Mouse (Mus musculus): ENCODE data around the gene Mcm7. TPM values are rescaled to one million over a fixed set of nuclear protein-coding genes. Genes with fewer than 3 reads are reported as not detected.

Gene Mcm7
- polyA plus RNA-seq, 1 experiment from 2014 or later, result 139 TPM

- peak overlapping the region; percentile 91 for H3K9ac ChIP-seq (ENCODE audit: low read depth, low read length)
- no peaks in the 10 kb centered on the region for H3K27me3 ChIP-seq (ENCODE audit: control insufficient read depth, insufficient read depth, low read length)
- peaks cover 3% of the 10 kb centered on the region; the same call in 1 of the 2 replicates for H3K36me3 ChIP-seq (ENCODE audit: control insufficient read depth, insufficient read depth, low read length)
- ATAC-seq (replicated peaks; ENCODE audit: insufficient number of reproducible peaks, low FRiP score, low TSS enrichment), result peak; percentile 53; the same call in 1 of the 2 replicates
- H3K4me1 ChIP-seq (ENCODE audit: control insufficient read depth, insufficient read depth, low read length), result no peaks in the 10 kb centered on the region
- peak overlapping the region; percentile 73 for H3K4me3 ChIP-seq (ENCODE audit: low read depth, low read length)
- WGBS (ENCODE audit: insufficient replicate concordance), result 2% methylated on average over 29 of the region's 29 CpGs
- H3K27ac ChIP-seq (ENCODE audit: low read depth, low read length), result peak overlapping the region; percentile 79
- no peaks in the 10 kb centered on the region for H3K9me3 ChIP-seq (replicated peaks; ENCODE audit: control insufficient read depth, low read length)
- peak overlapping the region; percentile 91 for H3K4me2 ChIP-seq
Observed at GRCm38 (mm10) chr5:138194755-138195345, 22.6 kb upstream of the Mcm7 start.

- Histone ChIP-seq H3K4me2 (peak within 1 kb of the TSS; percentile 91), H3K36me3 (ENCODE audit: control insufficient read depth, insufficient read depth, low read length) (peaks cover 3% of the 10 kb centered on the region; the same call in 1 of the 2 replicates), H3K4me1 (ENCODE audit: control insufficient read depth, insufficient read depth, low read length) (no peaks in the 10 kb centered on the region), H3K27me3 (ENCODE audit: control insufficient read depth, insufficient read depth, low read length) (no peaks in the 10 kb centered on the region), H3K4me3 (ENCODE audit: low read depth, low read length) (peak within 1 kb of the TSS; percentile 73), H3K9ac (ENCODE audit: low read depth, low read length) (peak within 1 kb of the TSS; percentile 91), H3K9me3 (replicated peaks; ENCODE audit: control insufficient read depth, low read length) (no peaks in the 10 kb centered on the region), H3K27ac (ENCODE audit: low read depth, low read length) (peak within 1 kb of the TSS; percentile 79)
- ATAC-seq (replicated peaks; ENCODE audit: insufficient number of reproducible peaks, low FRiP score, low TSS enrichment), result peak; percentile 82
- WGBS (ENCODE audit: insufficient replicate concordance), result 8% methylated on average over 51 of the region's 54 CpGs
Observed at GRCm38 (mm10) chr5:138193771-138194727, 21.8 kb upstream of the Mcm7 start, which contains the start of gene Mblac1. Gene Mblac1, plus strand, starts transcription at chr5:138194314.

GRCm38 (mm10) chr5:138187661-138188306 is 15.6 kb upstream of the Mcm7 start:
- peak overlapping the region; percentile 83 for H3K4me3 ChIP-seq (ENCODE audit: low read depth, low read length)

GRCm38 (mm10) chr5:138186950-138187638 is 14.9 kb upstream of the Mcm7 start, which contains the start of the genes Taf6 and Cnpy4:
Gene Taf6, minus strand, starts transcription at chr5:138187451.
Gene Cnpy4, plus strand, starts transcription at chr5:138187485.
- Histone ChIP-seq H3K9ac (ENCODE audit: low read depth, low read length) (peak within 1 kb of the TSS; percentile 92), H3K9me3 (replicated peaks; ENCODE audit: control insufficient read depth, low read length) (no peaks in the 10 kb centered on the region), H3K4me1 (ENCODE audit: control insufficient read depth, insufficient read depth, low read length) (peaks cover 7% of the 10 kb centered on the region), H3K27ac (ENCODE audit: low read depth, low read length) (peak within 1 kb of the TSS; percentile 73), H3K36me3 (ENCODE audit: control insufficient read depth, insufficient read depth, low read length) (peaks cover 15% of the 10 kb centered on the region), H3K4me2 (peak within 1 kb of the TSS; percentile 84), H3K4me3 (ENCODE audit: low read depth, low read length) (peak within 1 kb of the TSS; percentile 83), H3K27me3 (ENCODE audit: control insufficient read depth, insufficient read depth, low read length) (no peaks in the 10 kb centered on the region)
- 0% methylated on average over 31 of the region's 31 CpGs for WGBS (ENCODE audit: insufficient replicate concordance)
- ATAC-seq (replicated peaks; ENCODE audit: insufficient number of reproducible peaks, low FRiP score, low TSS enrichment), result peak; percentile 77

More at GRCm38 (mm10) chr5:138187661-138188306, 15.6 kb upstream of the Mcm7 start:
- Histone ChIP-seq H3K36me3 (ENCODE audit: control insufficient read depth, insufficient read depth, low read length) (peaks cover 11% of the 10 kb centered on the region), H3K27me3 (ENCODE audit: control insufficient read depth, insufficient read depth, low read length) (no peaks in the 10 kb centered on the region), H3K4me1 (ENCODE audit: control insufficient read depth, insufficient read depth, low read length) (peaks cover 7% of the 10 kb centered on the region), H3K27ac (ENCODE audit: low read depth, low read length) (peak overlapping the region; percentile 73), H3K9ac (ENCODE audit: low read depth, low read length) (peak overlapping the region; percentile 92), H3K9me3 (replicated peaks; ENCODE audit: control insufficient read depth, low read length) (no peaks in the 10 kb centered on the region), H3K4me2 (peak overlapping the region; percentile 84)
- ATAC-seq (replicated peaks; ENCODE audit: insufficient number of reproducible peaks, low FRiP score, low TSS enrichment), result peak; percentile 80
- WGBS (ENCODE audit: insufficient replicate concordance), result 0% methylated on average over 10 of the region's 10 CpGs

GRCm38 (mm10) chr5:138173217-138173616 is 995 bp upstream of the Mcm7 start:
- no peak for ATAC-seq (replicated peaks; ENCODE audit: insufficient number of reproducible peaks, low FRiP score, low TSS enrichment)
- Histone ChIP-seq H3K4me1 (ENCODE audit: control insufficient read depth, insufficient read depth, low read length) (peaks cover 9% of the 10 kb centered on the region), H3K9ac (ENCODE audit: low read depth, low read length) (no peak overlapping the region), H3K36me3 (ENCODE audit: control insufficient read depth, insufficient read depth, low read length) (peaks cover 35% of the 10 kb centered on the region), H3K27me3 (ENCODE audit: control insufficient read depth, insufficient read depth, low read length) (no peaks in the 10 kb centered on the region), H3K9me3 (replicated peaks; ENCODE audit: control insufficient read depth, low read length) (no peaks in the 10 kb centered on the region), H3K27ac (ENCODE audit: low read depth, low read length) (no peak overlapping the region), H3K4me3 (ENCODE audit: low read depth, low read length) (no peak overlapping the region), H3K4me2 (peak overlapping the region; percentile 93)
- 85% methylated on average over 3 of the region's 3 CpGs for WGBS (ENCODE audit: insufficient replicate concordance)

- no peaks in the 10 kb centered on the region for H3K9me3 ChIP-seq (replicated peaks; ENCODE audit: control insufficient read depth, low read length)
- peaks cover 9% of the 10 kb centered on the region for H3K4me1 ChIP-seq (ENCODE audit: control insufficient read depth, insufficient read depth, low read length)
- peak overlapping the region; percentile 89 for H3K4me3 ChIP-seq (ENCODE audit: low read depth, low read length)
- under 1% methylated on average over 47 of the region's 47 CpGs for WGBS (ENCODE audit: insufficient replicate concordance)
- H3K27me3 ChIP-seq (ENCODE audit: control insufficient read depth, insufficient read depth, low read length), result no peaks in the 10 kb centered on the region
- peak overlapping the region; percentile 93 for H3K4me2 ChIP-seq
- H3K36me3 ChIP-seq (ENCODE audit: control insufficient read depth, insufficient read depth, low read length), result peaks cover 38% of the 10 kb centered on the region
- H3K9ac ChIP-seq (ENCODE audit: low read depth, low read length), result peak overlapping the region; percentile 96
- peak overlapping the region; percentile 99 for H3K27ac ChIP-seq (ENCODE audit: low read depth, low read length)
- peak; percentile 89 for ATAC-seq (replicated peaks; ENCODE audit: insufficient number of reproducible peaks, low FRiP score, low TSS enrichment)
Observed at GRCm38 (mm10) chr5:138170936-138171561, 1.2 kb downstream of the Mcm7 start.

- peaks cover 39% of the 10 kb centered on the region for H3K36me3 ChIP-seq (ENCODE audit: control insufficient read depth, insufficient read depth, low read length)
- H3K4me2 ChIP-seq, result no peak overlapping the region
- H3K4me1 ChIP-seq (ENCODE audit: control insufficient read depth, insufficient read depth, low read length), result peaks cover 10% of the 10 kb centered on the region
- no peaks in the 10 kb centered on the region for H3K27me3 ChIP-seq (ENCODE audit: control insufficient read depth, insufficient read depth, low read length)
- no peak overlapping the region for H3K9ac ChIP-seq (ENCODE audit: low read depth, low read length)
- no peaks in the 10 kb centered on the region for H3K9me3 ChIP-seq (replicated peaks; ENCODE audit: control insufficient read depth, low read length)
- WGBS (ENCODE audit: insufficient replicate concordance), result 76% methylated on average over 8 of the region's 8 CpGs
- H3K27ac ChIP-seq (ENCODE audit: low read depth, low read length), result no peak overlapping the region
- no peak for ATAC-seq (replicated peaks; ENCODE audit: insufficient number of reproducible peaks, low FRiP score, low TSS enrichment)
- H3K4me3 ChIP-seq (ENCODE audit: low read depth, low read length), result no peak overlapping the region
Observed at GRCm38 (mm10) chr5:138165594-138165993, 6.6 kb downstream of the Mcm7 start.

All from heart, embryonic 11.5 days (tissue).